Mouse (Mus musculus) forebrain, embryonic 10.5 days (tissue): ENCODE measurements around the gene Vmn1r2. TPM values are rescaled to one million over a fixed set of nuclear protein-coding genes. Genes with fewer than 3 reads are reported as not detected.

Experiments used
- polyA plus RNA-seq: library from polyadenylated mRNA; unstranded; fragments of >200 nt; fragmentation: Nextera tagmentation; extraction: Ambion mirVana; gene quantifications from 2 replicates; pipeline ENCODE4 v1.2.1, GENCODE M21; 2016

Gene Vmn1r2
- polyA plus RNA-seq, 1 experiment from 2014 or later, result not detected

Other genes starting within 250 kb of the Vmn1r2 start
- not detected in 2 replicates for gene Vmn1r3, start 18.0 kb downstream of the Vmn1r2 start, polyA plus RNA-seq